Mouse (Mus musculus) CH12.LX (cell line): Measurements from ENCODE around the gene Vill. TPM values are rescaled to one million over a fixed set of nuclear protein-coding genes. Genes with fewer than 3 reads are reported as not detected.

Source experiments
- DNase-seq: peaks from one replicate; pipeline ENCODE4 v3.0.0-alpha.2; 2013; ENCODE audit errors: extremely low read depth
- H3K27ac ChIP-seq: 2 replicates; pipeline ENCODE4 v1.5.1; 2012; ENCODE audit warnings: low read depth, mild to moderate bottlenecking, control low read depth, moderate library complexity; ENCODE audit not compliant: insufficient read depth
- H3K27me3 ChIP-seq: replicated peaks from 2 replicates; pipeline ENCODE3; 2012; ENCODE audit warnings: inconsistent platforms
- H3K36me3 ChIP-seq, 2 experiments: replicated peaks in 1 of 2; 2 replicates each; pipeline versions ENCODE3 to v1.6.1; 2012; ENCODE audit warnings: inconsistent platforms in 1 of 2, low read length in 1 of 2, mild to moderate bottlenecking in 1 of 2, mixed read lengths in 1 of 2, moderate library complexity in 1 of 2; ENCODE audit not compliant: control insufficient read depth in 1 of 2, insufficient read depth in 1 of 2
- H3K4me1 ChIP-seq, 2 experiments: 2 replicates each; pipeline ENCODE4 v1.6.1; 2012; ENCODE audit warnings: inconsistent platforms in 1 of 2, moderate library complexity in 1 of 2; ENCODE audit not compliant: insufficient read depth in 2 of 2, control insufficient read depth in 1 of 2
- H3K4me2 ChIP-seq: 2 replicates; pipeline ENCODE4 v1.6.1; 2012; ENCODE audit warnings: low read depth, mild to moderate bottlenecking, control low read depth; ENCODE audit not compliant: poor library complexity, insufficient read depth, severe bottlenecking
- H3K4me3 ChIP-seq, 3 experiments: fragments of 150-350 bp in 1 of 3; sonication (generic) in 1 of 3; replicated peaks in 1 of 3; 2 replicates each; pipeline versions ENCODE3 to v1.5.1; 2011 to 2012; ENCODE audit warnings: low read depth in 2 of 3, low read length in 2 of 3, mild to moderate bottlenecking in 2 of 3, moderate library complexity in 2 of 3, control low read depth in 1 of 3, improper control_type of control experiment in 1 of 3, inconsistent platforms in 1 of 3, mixed read lengths in 1 of 3; ENCODE audit not compliant: poor library complexity in 1 of 3
- H3K79me2 ChIP-seq: replicated peaks from 2 replicates; pipeline ENCODE4 v1.6.1; 2012; ENCODE audit warnings: mild to moderate bottlenecking, moderate library complexity; ENCODE audit not compliant: control insufficient read depth, poor library complexity, insufficient read depth, severe bottlenecking; ENCODE audit errors: extremely low read depth
- H3K9ac ChIP-seq: 2 replicates; pipeline ENCODE4 v1.6.1; 2012; ENCODE audit warnings: low read depth, mild to moderate bottlenecking, control low read depth, moderate library complexity; ENCODE audit not compliant: insufficient read depth
- H3K9me3 ChIP-seq: replicated peaks from 2 replicates; pipeline ENCODE3; 2012; ENCODE audit warnings: low read length, inconsistent platforms, mixed read lengths
- CHD1 ChIP-seq: IDR thresholded peaks from 2 replicates; pipeline ENCODE4 v1.6.1; 2012; ENCODE audit warnings: low read depth, low read length, improper control_type of control experiment, inconsistent platforms
- CHD2 ChIP-seq: IDR thresholded peaks from 2 replicates; pipeline ENCODE4 v1.6.1; 2011; ENCODE audit warnings: low read length, improper control_type of control experiment
- CTCF ChIP-seq, 2 experiments: IDR thresholded peaks in 1 of 2; conservative IDR thresholded peaks in 1 of 2; 2 replicates each; pipeline ENCODE4 v1.5.1; 2011 to 2012; ENCODE audit warnings: low read depth in 2 of 2, low read length in 2 of 2, improper control_type of control experiment in 1 of 2, inconsistent platforms in 1 of 2, mild to moderate bottlenecking in 1 of 2, moderate library complexity in 1 of 2
- ETS1 ChIP-seq: conservative IDR thresholded peaks from 2 replicates; pipeline ENCODE4 v1.6.1; 2012; ENCODE audit warnings: low read depth, mild to moderate bottlenecking, inconsistent platforms, low read length, improper control_type of control experiment, moderate library complexity
- IRF4 ChIP-seq: IDR thresholded peaks from 2 replicates; pipeline ENCODE4 v1.6.1; 2014; ENCODE audit warnings: low read depth, mild to moderate bottlenecking, inconsistent platforms, low read length, improper control_type of control experiment
- JUN ChIP-seq: IDR thresholded peaks from 2 replicates; pipeline ENCODE4 v1.6.1; 2011; ENCODE audit warnings: low read depth, mild to moderate bottlenecking, low read length, improper control_type of control experiment, moderate library complexity; ENCODE audit not compliant: insufficient read depth
- KAT2A ChIP-seq: IDR thresholded peaks from 2 replicates; pipeline ENCODE4 v1.6.1; 2012; ENCODE audit warnings: low read length, improper control_type of control experiment, inconsistent platforms; ENCODE audit not compliant: insufficient replicate concordance
- MAX ChIP-seq: IDR thresholded peaks from 2 replicates; pipeline ENCODE4 v1.6.1; 2011; ENCODE audit warnings: low read length, improper control_type of control experiment
- MAZ ChIP-seq: IDR thresholded peaks from 2 replicates; pipeline ENCODE4 v1.6.1; 2012; ENCODE audit warnings: low read depth, mild to moderate bottlenecking, inconsistent platforms, low read length, improper control_type of control experiment, moderate library complexity
- MEF2A ChIP-seq: IDR thresholded peaks from 2 replicates; pipeline ENCODE4 v1.6.1; 2014; ENCODE audit warnings: low read depth, mild to moderate bottlenecking, inconsistent platforms, low read length, improper control_type of control experiment, borderline replicate concordance
- MYC ChIP-seq: IDR thresholded peaks from 2 replicates; pipeline ENCODE4 v1.6.1; 2011; ENCODE audit warnings: low read depth, mild to moderate bottlenecking, improper control_type of control experiment, low read length
- POLR2A ChIP-seq: IDR thresholded peaks from 2 replicates; pipeline ENCODE4 v1.6.1; 2011; ENCODE audit warnings: low read depth, mild to moderate bottlenecking, improper control_type of control experiment, low read length
- RAD21 ChIP-seq: IDR thresholded peaks from 2 replicates; pipeline ENCODE4 v1.6.1; 2011; ENCODE audit warnings: low read depth, mild to moderate bottlenecking, low read length, improper control_type of control experiment, moderate library complexity
- SIN3A ChIP-seq: IDR thresholded peaks from 2 replicates; pipeline ENCODE4 v1.6.1; 2012; ENCODE audit warnings: low read length, improper control_type of control experiment, inconsistent platforms
- USF1 ChIP-seq: IDR thresholded peaks from 2 replicates; pipeline ENCODE4 v1.6.1; 2014; ENCODE audit warnings: low read depth, mild to moderate bottlenecking, inconsistent platforms, low read length, improper control_type of control experiment
- ZMIZ1 ChIP-seq: IDR thresholded peaks from 2 replicates; pipeline ENCODE4 v1.6.1; 2012; ENCODE audit warnings: low read depth, mild to moderate bottlenecking, inconsistent platforms, low read length, improper control_type of control experiment
- dilution Hi-C: fragments of 300-500 bp; cut with MboI; formaldehyde crosslinking; loops from 2 replicates; pipeline ENCODE4 v1.14.3; 2020; ENCODE audit warnings: low sequenced_read_pairs; ENCODE audit not compliant: extremely low pct_unique_long_range_greater_than_20kb, extremely low pct_ligation_motif_present
- in situ Hi-C: fragments of 300-500 bp; cut with MboI; formaldehyde crosslinking; loops from 3 replicates; pipeline ENCODE4 v1.14.3; 2019; ENCODE audit warnings: low sequenced_read_pairs, low pct_ligation_motif_present, low pct_unique_long_range_greater_than_20kb, mixed read lengths
- polyA plus RNA-seq: library from polyadenylated mRNA; unstranded; fragments of >175 nt; gene quantifications from 2 replicates; pipeline ENCODE4 v1.2.1, GENCODE M21; 2012; ENCODE audit warnings: low read depth; ENCODE audit not compliant: insufficient read length
- total RNA-seq, 2 experiments: library from RNA; depleted of rRNA; stranded (reverse); fragments of 300-350 nt in 1 of 2; fragments of >200 nt in 1 of 2; gene quantifications; 2 replicates each; pipeline ENCODE4 v1.2.3; 2012 to 2014

Gene Vill
- total and polyA plus RNA-seq, 3 experiments, result 46.3 to 85.2 (median 57.3) TPM

DNA sequence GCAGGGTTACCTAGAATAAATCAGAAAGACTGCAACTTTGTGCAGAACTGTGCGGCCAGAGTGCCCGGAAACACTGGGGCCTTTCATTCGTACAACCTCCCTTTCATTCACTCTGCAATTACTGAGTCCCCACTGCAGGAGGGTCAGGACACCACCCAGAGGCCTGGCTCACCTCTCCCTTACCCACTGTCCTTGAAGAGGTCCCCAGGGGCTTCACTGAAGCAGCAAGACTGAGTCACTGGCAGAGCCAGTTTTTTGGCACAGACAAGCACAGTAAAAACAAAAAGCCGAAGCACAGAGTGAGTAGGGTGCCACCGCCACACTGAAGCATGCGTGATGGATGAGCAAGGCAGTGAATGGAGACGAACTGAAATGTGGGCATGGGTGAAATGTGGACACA lies 36.9 kb downstream of the Vill start:
- Histone ChIP-seq H3K4me3 (no peak overlapping the region), H3K4me1 (peaks cover 3 to 25% of the 10 kb centered on the region in 2 experiments; a peak in 3 of 4 replicates), H3K36me3 (no peaks in the 10 kb centered on the region), H3K9ac (no peak overlapping the region), H3K4me2 (no peak overlapping the region), H3K9me3 (no peaks in the 10 kb centered on the region), H3K27me3 (peaks cover 91% of the 10 kb centered on the region), H3K27ac (no peak overlapping the region), H3K79me2 (no peaks in the 10 kb centered on the region)
- DNase-seq, result peak; percentile 24
- TF ChIP-seq USF1, result no peak
- TF ChIP-seq MAZ, result no peak
- TF ChIP-seq CHD2, result no peak
- TF ChIP-seq SIN3A, result no peak
- no peak for TF ChIP-seq MAX
- dilution Hi-C loops (no loop called here), in situ Hi-C loops (no loop called here)

GRCm38 (mm10) chr9:119090462-119090861 lies 37.9 kb downstream of the Vill start:
- Histone ChIP-seq H3K27ac (no peak overlapping the region), H3K4me1 (peaks cover 11 to 25% of the 10 kb centered on the region in 2 experiments), H3K36me3 (no peaks in the 10 kb centered on the region), H3K9ac (no peak overlapping the region), H3K9me3 (no peaks in the 10 kb centered on the region), H3K4me2 (no peak overlapping the region), H3K4me3 (no peak overlapping the region), H3K79me2 (no peaks in the 10 kb centered on the region), H3K27me3 (peaks cover 91% of the 10 kb centered on the region)
- DNase-seq, result no peak
- in situ Hi-C loops (no loop called here), dilution Hi-C loops (no loop called here)
- TF ChIP-seq IRF4, result no peak
- no peak for TF ChIP-seq SIN3A
- TF ChIP-seq RAD21, result no peak
- TF ChIP-seq MEF2A, result no peak
- no peak for TF ChIP-seq JUN
- no peak for TF ChIP-seq MYC
- TF ChIP-seq CHD1, result no peak

GRCm38 (mm10) chr9:119091581-119092310 lies 39.2 kb downstream of the Vill start:
- no peak overlapping the region for H3K4me3 ChIP-seq

More at GRCm38 (mm10) chr9:119091581-119092310, 39.2 kb downstream of the Vill start:
- no peak for TF ChIP-seq USF1
- TF ChIP-seq ETS1, result no peak
- no peak for TF ChIP-seq POLR2A
- no peak for TF ChIP-seq JUN
- TF ChIP-seq ZMIZ1, result no peak
- no peak for TF ChIP-seq KAT2A
- no peak for TF ChIP-seq CTCF (conservative IDR thresholded peaks at IDR 0.05 in 1 of 2, IDR thresholded peaks at IDR 0.05 in 1 of 2; ENCODE audit: low read depth in 2 of 2, low read length in 2 of 2)
- TF ChIP-seq, all 38 proteins: peak for 0
- Histone ChIP-seq H3K27me3 (peaks cover 90% of the 10 kb centered on the region), H3K9ac (no peak overlapping the region), H3K27ac (no peak overlapping the region), H3K79me2 (no peaks in the 10 kb centered on the region), H3K4me1 (peaks cover 14 to 25% of the 10 kb centered on the region in 2 experiments), H3K9me3 (no peaks in the 10 kb centered on the region), H3K36me3 (no peaks in the 10 kb centered on the region), H3K4me2 (no peak overlapping the region)
- no peak for DNase-seq
- in situ Hi-C loops (no loop called here), dilution Hi-C loops (no loop called here)
